Mouse (Mus musculus) intestine, postnatal 0 days (tissue): ENCODE results near the gene Tbxas1. TPM values are rescaled to one million over a fixed set of nuclear protein-coding genes. Genes with fewer than 3 reads are reported as not detected.
A peak's percentile ranks its signal among the peaks of the same experiment; 100 is the strongest.

ENCODE experiments used
- ATAC-seq: fragments of 200-750 bp; cut with Nextera tagmentation; 2 replicates; pipeline ENCODE4 v1.8.0; 2017; ENCODE audit warnings: mild to moderate bottlenecking, moderate TSS enrichment, moderate library complexity
- H3K27ac ChIP-seq: fragments of 300-500 bp; sonication (generic); 2 replicates; pipeline ENCODE4 v1.5.1; 2014; ENCODE audit warnings: mild to moderate bottlenecking, low read depth, low read length, moderate library complexity
- H3K27me3 ChIP-seq: fragments of 300-500 bp; sonication (generic); replicated peaks from 2 replicates; pipeline ENCODE4 v1.6.1; 2014; ENCODE audit warnings: low read length, mixed read lengths; ENCODE audit not compliant: control insufficient read depth, insufficient read depth
- H3K36me3 ChIP-seq: fragments of 300-500 bp; sonication (generic); 2 replicates; pipeline ENCODE4 v1.6.1; 2014; ENCODE audit warnings: mild to moderate bottlenecking, moderate library complexity; ENCODE audit not compliant: control insufficient read depth, insufficient read depth
- H3K4me1 ChIP-seq: fragments of 300-500 bp; sonication (generic); replicated peaks from 2 replicates; pipeline ENCODE4 v1.6.1; 2014; ENCODE audit warnings: antibody characterized with exemption, low read length, mixed read lengths; ENCODE audit not compliant: control insufficient read depth, insufficient read depth
- H3K4me2 ChIP-seq: fragments of 300-500 bp; sonication (generic); replicated peaks from 2 replicates; pipeline ENCODE4 v1.6.1; 2014; ENCODE audit warnings: low read depth, mild to moderate bottlenecking, moderate library complexity
- H3K4me3 ChIP-seq: fragments of 300-500 bp; sonication (generic); 2 replicates; pipeline ENCODE4 v1.5.1; 2014; ENCODE audit warnings: low read depth, low read length
- H3K9ac ChIP-seq: fragments of 300-500 bp; sonication (generic); 2 replicates; pipeline ENCODE4 v1.6.1; 2014; ENCODE audit warnings: mild to moderate bottlenecking, low read depth, low read length
- H3K9me3 ChIP-seq: fragments of 300-500 bp; sonication (generic); 2 replicates; pipeline ENCODE4 v1.6.1; 2016; ENCODE audit warnings: mixed run types; ENCODE audit not compliant: control insufficient read depth
- CTCF ChIP-seq: sonication (generic); IDR thresholded peaks from 2 replicates; pipeline ENCODE4 v1.5.1; 2016; ENCODE audit warnings: low read depth, mild to moderate bottlenecking, control low read depth, antibody characterized with exemption, moderate library complexity
- WGBS: fragments of 180-500 bp; shearing (Covaris S2); extraction: QIAGEN DNeasy Blood & Tissue Kit; methylation state at CpG from one replicate; pipeline ENCODE4 v1.1.7; 2014; 5-methylcytosine and 5-hydroxymethylcytosine counted together
- polyA plus RNA-seq: library from polyadenylated mRNA; unstranded; fragments of >200 nt; fragmentation: Nextera tagmentation; extraction: Ambion mirVana; gene quantifications from 2 replicates; pipeline ENCODE4 v1.2.1, GENCODE M21; 2015

The Tbxas1 gene
- polyA plus RNA-seq: 2.1 and 2.9 TPM in 2 replicates

DNA sequence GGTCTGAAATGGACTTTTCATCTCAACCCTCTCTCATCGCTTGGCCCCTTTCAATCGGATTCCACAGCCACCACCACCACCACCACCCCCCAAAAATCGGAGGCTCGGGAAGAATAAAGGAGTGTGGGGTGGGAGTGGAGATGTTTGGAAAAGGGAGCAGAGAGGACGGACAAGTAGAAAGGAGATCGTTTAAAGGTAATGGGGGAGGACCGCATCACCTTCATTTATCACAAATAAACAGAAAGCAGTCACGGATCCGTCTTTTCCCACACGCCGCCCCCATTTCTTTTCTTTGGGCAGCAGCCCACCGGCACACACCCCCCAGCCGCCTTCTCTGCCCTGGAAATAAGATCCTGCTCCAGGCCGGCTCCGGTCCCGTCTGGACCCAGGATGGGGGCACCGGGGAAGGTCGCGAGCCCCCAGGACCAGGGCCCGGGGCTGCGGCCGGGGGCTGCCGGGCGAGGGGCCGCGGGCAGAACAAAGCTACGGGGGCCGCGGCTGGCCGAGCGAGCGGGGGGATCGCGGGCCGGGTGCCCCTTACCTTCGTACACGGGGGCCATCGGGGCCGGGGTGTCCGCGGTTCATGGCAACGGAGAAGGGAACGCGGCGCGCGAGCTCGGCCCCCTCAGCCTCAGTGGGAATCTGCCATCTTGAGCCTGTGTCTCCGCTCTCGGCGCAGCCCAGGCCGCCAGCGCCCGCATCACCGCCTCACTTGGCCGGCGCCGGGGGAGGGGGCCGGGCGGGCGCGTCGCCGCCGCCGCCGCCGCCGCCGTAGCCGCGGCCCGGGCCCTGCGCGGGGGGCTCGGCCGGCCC, at the start of gene Tbxas1:
Tbxas1 (plus strand) TSS at position 147 of the 813 bp plus-strand sequence.
- WGBS: 1% methylated on average over 54 of the region's 77 CpGs
- H3K27ac ChIP-seq: peak within 1 kb of the TSS; percentile 97
- no peaks in the 10 kb centered on the region for H3K27me3 ChIP-seq
- peak within 1 kb of the TSS; percentile 98 for H3K4me3 ChIP-seq
- H3K9me3 ChIP-seq: no peaks in the 10 kb centered on the region
- H3K4me1 ChIP-seq: peaks cover 1% of the 10 kb centered on the region; the same call in 1 of the 2 replicates
- peak within 1 kb of the TSS; percentile 77 for H3K4me2 ChIP-seq
- H3K36me3 ChIP-seq: no peaks in the 10 kb centered on the region; the same call in 1 of the 2 replicates
- peak within 1 kb of the TSS; percentile 99 for H3K9ac ChIP-seq
- TF ChIP-seq CTCF: no peak
- peak; percentile 49; the same call in 1 of the 2 replicates for ATAC-seq

DNA sequence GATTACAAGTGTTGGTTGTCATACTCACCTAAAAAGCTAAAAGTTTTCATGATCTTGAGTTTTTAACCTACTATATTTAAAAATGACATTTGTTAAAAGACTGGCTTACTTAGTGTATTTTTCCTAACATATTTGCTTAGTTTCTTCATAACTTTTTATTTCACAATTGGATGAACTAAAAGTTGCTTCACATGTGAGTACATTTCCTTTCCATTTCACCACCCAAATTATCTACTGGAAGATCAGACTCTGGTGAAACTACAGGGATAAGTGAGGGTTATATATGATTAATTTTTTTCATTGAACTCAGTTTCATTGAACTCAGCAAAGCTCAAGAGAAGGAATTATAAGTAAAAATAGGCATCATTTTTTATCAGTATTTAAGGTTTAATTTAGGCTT, 49.3 kb upstream of the Tbxas1 start:
- H3K27me3 ChIP-seq: no peaks in the 10 kb centered on the region
- no peak overlapping the region for H3K9ac ChIP-seq
- H3K4me1 ChIP-seq: no peaks in the 10 kb centered on the region
- no peaks in the 10 kb centered on the region for H3K9me3 ChIP-seq
- H3K36me3 ChIP-seq: no peaks in the 10 kb centered on the region
- H3K4me3 ChIP-seq: no peak overlapping the region
- no peak for ATAC-seq
- H3K4me2 ChIP-seq: no peak overlapping the region
- no peak overlapping the region for H3K27ac ChIP-seq
- no peak for TF ChIP-seq CTCF

- H3K9me3 ChIP-seq: no peaks in the 10 kb centered on the region
- WGBS: 69% methylated on average over 3 of the region's 3 CpGs
These were observed 48.3 kb upstream of the Tbxas1 start for GRCm38 (mm10) chr6:38826857-38827256.

DNA sequence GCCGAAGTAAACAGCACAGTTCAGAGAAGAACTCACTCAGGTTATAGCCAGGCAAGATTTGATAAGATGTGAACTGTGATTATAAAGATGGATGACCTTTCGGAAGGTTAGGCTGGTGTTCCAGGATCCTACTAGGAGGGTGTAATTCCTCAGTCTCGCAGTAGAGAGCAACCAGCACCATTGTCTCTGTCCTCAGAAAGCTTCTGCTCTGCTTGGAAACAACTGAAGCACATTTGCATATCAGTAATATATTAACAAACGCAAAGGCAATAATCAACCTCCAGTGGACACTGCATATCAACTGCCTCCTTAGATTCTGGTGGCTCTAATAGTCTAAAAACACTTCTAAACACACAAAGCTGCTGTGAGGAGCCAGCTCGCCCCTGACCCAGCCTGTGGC, 47.8 kb upstream of the Tbxas1 start:
- H3K4me1 ChIP-seq: no peaks in the 10 kb centered on the region
- peak; percentile 47; the same call in 1 of the 2 replicates for ATAC-seq
- H3K9ac ChIP-seq: no peak overlapping the region
- 40% methylated on average over 5 of the region's 5 CpGs for WGBS
- H3K4me3 ChIP-seq: no peak overlapping the region
- H3K9me3 ChIP-seq: no peaks in the 10 kb centered on the region
- H3K4me2 ChIP-seq: peak overlapping the region; percentile 37; the same call in 1 of the 2 replicates
- TF ChIP-seq CTCF: peak; percentile 70
- no peaks in the 10 kb centered on the region for H3K27me3 ChIP-seq
- H3K27ac ChIP-seq: peak overlapping the region; percentile 47; the same call in 1 of the 2 replicates
- H3K36me3 ChIP-seq: no peaks in the 10 kb centered on the region

More at GRCm38 (mm10) chr6:38826857-38827256, 48.3 kb upstream of the Tbxas1 start:
- no peaks in the 10 kb centered on the region for H3K36me3 ChIP-seq
- TF ChIP-seq CTCF: no peak
- no peak for ATAC-seq
- no peak overlapping the region for H3K9ac ChIP-seq
- H3K4me1 ChIP-seq: no peaks in the 10 kb centered on the region
- H3K27me3 ChIP-seq: no peaks in the 10 kb centered on the region
- H3K4me3 ChIP-seq: no peak overlapping the region
- H3K4me2 ChIP-seq: no peak overlapping the region
- no peak overlapping the region for H3K27ac ChIP-seq

DNA sequence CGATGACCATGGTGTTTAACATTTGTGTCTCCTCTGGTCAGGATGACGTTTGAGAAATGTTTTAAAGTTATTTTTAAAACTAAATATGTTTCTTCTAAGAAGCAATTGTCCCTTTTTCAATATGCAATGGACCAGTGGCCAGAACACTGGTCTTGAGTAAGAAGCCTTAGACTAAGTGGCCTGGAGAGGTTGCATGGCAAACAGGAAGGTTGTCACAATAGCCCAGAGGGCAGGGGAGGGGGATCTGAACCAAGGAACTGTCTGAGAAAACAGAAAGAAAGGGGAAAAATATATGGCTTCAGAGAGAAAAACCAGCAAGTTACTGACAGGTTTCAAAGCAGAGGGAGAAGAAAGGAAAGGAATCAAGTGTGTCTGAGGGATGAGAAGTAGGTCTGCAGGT, 47.0 kb upstream of the Tbxas1 start:
- no peak for ATAC-seq
- H3K4me2 ChIP-seq: 0 out of 2 replicates have a peak overlapping the region, but pooled peaks have one; percentile 37
- no peaks in the 10 kb centered on the region for H3K27me3 ChIP-seq
- no peaks in the 10 kb centered on the region for H3K36me3 ChIP-seq
- no peak for TF ChIP-seq CTCF
- H3K9me3 ChIP-seq: no peaks in the 10 kb centered on the region
- no peak overlapping the region for H3K9ac ChIP-seq
- H3K4me3 ChIP-seq: no peak overlapping the region
- H3K27ac ChIP-seq: peak overlapping the region; percentile 47; the same call in 1 of the 2 replicates
- H3K4me1 ChIP-seq: no peaks in the 10 kb centered on the region
- 77% methylated on average over 2 of the region's 2 CpGs for WGBS

DNA sequence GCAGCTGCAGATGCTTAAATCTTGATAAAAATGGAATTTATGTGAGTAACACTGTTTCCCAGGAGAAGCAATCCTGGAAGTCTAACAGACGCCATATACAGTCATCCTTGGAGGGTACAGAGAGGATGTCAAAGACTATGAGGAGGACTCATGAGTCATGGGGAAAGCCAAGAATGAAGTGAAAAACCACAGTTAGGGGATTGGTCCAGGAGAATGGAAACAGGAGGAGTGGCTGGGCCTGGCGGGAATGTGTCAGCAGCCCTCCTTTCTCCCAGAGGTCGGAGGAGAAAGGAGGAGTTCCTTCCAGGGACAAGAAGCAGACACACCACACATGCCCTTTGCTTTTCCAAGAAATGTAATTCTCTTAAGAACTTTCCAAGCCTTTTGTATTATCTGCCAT, 45.8 kb upstream of the Tbxas1 start:
- no peak for ATAC-seq
- 59% methylated on average over 3 of the region's 3 CpGs for WGBS
- no peaks in the 10 kb centered on the region for H3K36me3 ChIP-seq

More for the DNA sequence above, 45.8 kb upstream of the Tbxas1 start:
- TF ChIP-seq CTCF: no peak
- H3K9ac ChIP-seq: no peak overlapping the region
- no peak overlapping the region for H3K4me3 ChIP-seq
- no peak overlapping the region for H3K4me2 ChIP-seq
- no peak overlapping the region for H3K27ac ChIP-seq
- no peaks in the 10 kb centered on the region for H3K4me1 ChIP-seq
- H3K27me3 ChIP-seq: no peaks in the 10 kb centered on the region
- no peaks in the 10 kb centered on the region for H3K9me3 ChIP-seq
